Comparison of ENCODE assay signal across 14 mouse cellular contexts in genomic region chr19:24268531-24268930, GRCm38 (mm10). TPM values are rescaled to one million over a fixed set of nuclear protein-coding genes. Genes with fewer than 3 reads are reported as not detected.
DNase-seq lines count a peak whose midpoint lies in the region; ATAC-seq and TF ChIP-seq lines count a peak whose summit lies in the region.
"Had no signal": no experiment of that assay in that cellular context is flagged by ENCODE, and none has a peak within 500 bp of the region (broad histone marks: within the 10 kb centered on the region; RNA-seq: fewer than 3 reads in every experiment).

No protein-coding gene starts in this region.

- ATAC-seq in hindbrain, embryonic 12.5 days (ENCODE audit: low FRiP score) = peak; percentile 32; the same call in 1 of the 2 replicates
- ATAC-seq in hindbrain, embryonic 13.5 days (ENCODE audit: low FRiP score) = no peak
- ATAC-seq in forebrain, embryonic 11.5 days (replicated peaks; ENCODE audit: low FRiP score) = peak; percentile 72
- ATAC-seq in midbrain, embryonic 12.5 days (ENCODE audit: low FRiP score, low read depth) = peak; percentile 66
- ATAC-seq: inflammation-experienced regulatory T-cells, adult 6 months had no signal

- H3K36me3 ChIP-seq in hindbrain, embryonic 12.5 days = peaks cover 12% of the 10 kb centered on the region; the same call in 1 of the 2 replicates
- H3K36me3 ChIP-seq in hindbrain, embryonic 13.5 days = peaks cover 10% of the 10 kb centered on the region; the same call in 1 of the 2 replicates
- H3K36me3 ChIP-seq in ES-Bruce4 (ENCODE audit: control insufficient read depth, insufficient read depth, low read length, poor library complexity, severe bottlenecking) = no peaks in the 10 kb centered on the region
- H3K36me3 ChIP-seq in forebrain, embryonic 11.5 days (ENCODE audit: control insufficient read depth, insufficient read depth, low read length) = no peaks in the 10 kb centered on the region; the same call in 1 of the 2 replicates
- peaks cover 15% of the 10 kb centered on the region; the same call in 1 of the 2 replicates for H3K36me3 ChIP-seq in midbrain, embryonic 12.5 days

- H3K4me3 ChIP-seq in hindbrain, embryonic 12.5 days = no peak overlapping the region
- no peak overlapping the region for H3K4me3 ChIP-seq in hindbrain, embryonic 13.5 days
- no peak overlapping the region for H3K4me3 ChIP-seq in ES-Bruce4 (ENCODE audit: low read depth, low read length)
- no peak overlapping the region for H3K4me3 ChIP-seq in forebrain, embryonic 11.5 days (ENCODE audit: low read depth, low read length)
- H3K4me3 ChIP-seq in midbrain, embryonic 12.5 days = no peak overlapping the region
- H3K4me3 ChIP-seq: lung, embryonic 15.5 days; myocyte had no signal

- no peak overlapping the region for H3K4me2 ChIP-seq in hindbrain, embryonic 12.5 days (replicated peaks)
- no peak overlapping the region for H3K4me2 ChIP-seq in hindbrain, embryonic 13.5 days
- 0 out of 2 replicates have a peak overlapping the region, but pooled peaks have one; percentile 8 for H3K4me2 ChIP-seq in forebrain, embryonic 11.5 days (ENCODE audit: low read depth, low read length, severe bottlenecking)
- no peak overlapping the region; the same call in 1 of the 2 replicates for H3K4me2 ChIP-seq in midbrain, embryonic 12.5 days (replicated peaks)
- H3K4me2 ChIP-seq: liver, embryonic 11.5 days; lung, embryonic 15.5 days had no signal

- no peak for TF ChIP-seq POLR2A in ES-Bruce4 (IDR thresholded peaks at IDR 0.05; ENCODE audit: insufficient read depth, low read length)

- no peak overlapping the region; the same call in 1 of the 2 replicates for H3K27ac ChIP-seq in hindbrain, embryonic 12.5 days
- no peak overlapping the region; the same call in 1 of the 2 replicates for H3K27ac ChIP-seq in hindbrain, embryonic 13.5 days
- H3K27ac ChIP-seq in ES-Bruce4 (ENCODE audit: insufficient read depth, low read length) = no peak overlapping the region
- peak overlapping the region; percentile 83 for H3K27ac ChIP-seq in forebrain, embryonic 11.5 days (ENCODE audit: low read depth, low read length)
- peak overlapping the region; percentile 73 for H3K27ac ChIP-seq in midbrain, embryonic 12.5 days (replicated peaks)
- H3K27ac ChIP-seq: lung, embryonic 15.5 days had no signal

- 37% methylated on average over 4 of the region's 4 CpGs for WGBS in hindbrain, embryonic 12.5 days
- 41% methylated on average over 4 of the region's 4 CpGs for WGBS in hindbrain, embryonic 13.5 days
- WGBS in forebrain, embryonic 11.5 days = 20% methylated on average over 4 of the region's 4 CpGs
- WGBS in midbrain, embryonic 12.5 days = 20% methylated on average over 4 of the region's 4 CpGs

- H3K9me3 ChIP-seq in hindbrain, embryonic 12.5 days (replicated peaks) = no peaks in the 10 kb centered on the region
- no peaks in the 10 kb centered on the region for H3K9me3 ChIP-seq in hindbrain, embryonic 13.5 days
- no peaks in the 10 kb centered on the region for H3K9me3 ChIP-seq in ES-Bruce4 (replicated peaks; ENCODE audit: control insufficient read depth, insufficient read depth, low read length, poor library complexity, severe bottlenecking)
- H3K9me3 ChIP-seq in forebrain, embryonic 11.5 days (ENCODE audit: control insufficient read depth, low read length) = no peaks in the 10 kb centered on the region
- no peaks in the 10 kb centered on the region for H3K9me3 ChIP-seq in midbrain, embryonic 12.5 days
- H3K9me3 ChIP-seq: lung, embryonic 15.5 days had no signal

- no peak overlapping the region for H3K9ac ChIP-seq in hindbrain, embryonic 12.5 days
- H3K9ac ChIP-seq in hindbrain, embryonic 13.5 days = no peak overlapping the region
- peak overlapping the region; percentile 5; the same call in 1 of the 2 replicates for H3K9ac ChIP-seq in ES-Bruce4 (ENCODE audit: low read depth, poor library complexity, severe bottlenecking)
- peak overlapping the region; percentile 29; the same call in 1 of the 2 replicates for H3K9ac ChIP-seq in forebrain, embryonic 11.5 days (ENCODE audit: low read length)
- no peak overlapping the region for H3K9ac ChIP-seq in midbrain, embryonic 12.5 days (replicated peaks)
- H3K9ac ChIP-seq: lung, embryonic 15.5 days had no signal

- DNase-seq in forebrain, embryonic 11.5 days (ENCODE audit: low spot score) = no peak
- DNase-seq in adrenal gland, adult 2 months = no peak
- DNase-seq in cerebellum, adult 11-12 months = no peak
- DNase-seq: cerebellum, adult 9-10 months; heart, postnatal 10 days; thymus, postnatal 36 days had no signal

- no peak for TF ChIP-seq EP300 in ES-Bruce4 (IDR thresholded peaks at IDR 0.05; ENCODE audit: insufficient read depth, low read depth, low read length)

- no peak for TF ChIP-seq CTCF in ES-Bruce4 (IDR thresholded peaks at IDR 0.05; ENCODE audit: low read depth, low read length)

- peaks cover 16% of the 10 kb centered on the region for H3K4me1 ChIP-seq in hindbrain, embryonic 12.5 days
- peaks cover 24% of the 10 kb centered on the region for H3K4me1 ChIP-seq in hindbrain, embryonic 13.5 days (replicated peaks)
- H3K4me1 ChIP-seq in ES-Bruce4 (ENCODE audit: control insufficient read depth, insufficient read depth, low read length) = peaks cover 5% of the 10 kb centered on the region
- peaks cover 17% of the 10 kb centered on the region for H3K4me1 ChIP-seq in forebrain, embryonic 11.5 days (replicated peaks; ENCODE audit: control insufficient read depth, insufficient read depth, low read length)
- peaks cover 37% of the 10 kb centered on the region for H3K4me1 ChIP-seq in midbrain, embryonic 12.5 days

- no peaks in the 10 kb centered on the region for H3K27me3 ChIP-seq in hindbrain, embryonic 12.5 days
- no peaks in the 10 kb centered on the region for H3K27me3 ChIP-seq in hindbrain, embryonic 13.5 days
- no peaks in the 10 kb centered on the region for H3K27me3 ChIP-seq in ES-Bruce4 (ENCODE audit: control insufficient read depth, insufficient read depth, low read length, poor library complexity, severe bottlenecking)
- H3K27me3 ChIP-seq in forebrain, embryonic 11.5 days (ENCODE audit: control insufficient read depth, insufficient read depth, low read length) = no peaks in the 10 kb centered on the region
- no peaks in the 10 kb centered on the region for H3K27me3 ChIP-seq in midbrain, embryonic 12.5 days
- H3K27me3 ChIP-seq: lung, embryonic 15.5 days had no signal

RNA-seq across cellular contexts. Expression of gene Fxn, which starts 11.9 kb away (rescaled TPM):
- polyA plus RNA-seq in hindbrain, embryonic 12.5 days (2016; fragmentation: Nextera tagmentation; extraction: Ambion mirVana) = 36.3 and 44.6 TPM in 2 replicates
- polyA plus RNA-seq in hindbrain, embryonic 13.5 days (2015; fragmentation: Nextera tagmentation; extraction: Ambion mirVana) = 39.2 and 41.9 TPM in 2 replicates
- polyA plus RNA-seq in ES-Bruce4 (2011; ENCODE audit: insufficient read depth, insufficient read length, low read depth, missing spikeins) = 9.0 and 11.2 TPM in 2 replicates
- 53.3 and 56.8 TPM in 2 replicates for polyA plus RNA-seq in forebrain, embryonic 11.5 days (2014; fragmentation: Nextera tagmentation; extraction: Ambion mirVana)
- 42.5 and 49.4 TPM in 2 replicates for polyA plus RNA-seq in midbrain, embryonic 12.5 days (2016; fragmentation: Nextera tagmentation; extraction: Ambion mirVana)
- total RNA-seq in adrenal gland, adult 2 months (2021) = 10 to 100 TPM; 13.5 to 15.0 TPM
- polyA plus RNA-seq in adrenal gland, adult 2 months (2012; rRNA removed) = 45.6 and 55.9 TPM in 2 replicates

RNA-seq across cellular contexts. Expression of gene Tjp2, which starts 43.7 kb away (rescaled TPM):
- 26.7 and 28.7 TPM in 2 replicates for polyA plus RNA-seq in hindbrain, embryonic 12.5 days (2016; fragmentation: Nextera tagmentation; extraction: Ambion mirVana)
- polyA plus RNA-seq in hindbrain, embryonic 13.5 days (2015; fragmentation: Nextera tagmentation; extraction: Ambion mirVana) = 12.1 and 12.4 TPM in 2 replicates
- polyA plus RNA-seq in ES-Bruce4 (2011; ENCODE audit: insufficient read depth, insufficient read length, low read depth, missing spikeins) = 114 and 115 TPM in 2 replicates
- 32.1 and 36.9 TPM in 2 replicates for polyA plus RNA-seq in forebrain, embryonic 11.5 days (2014; fragmentation: Nextera tagmentation; extraction: Ambion mirVana)
- 28.0 and 33.6 TPM in 2 replicates for polyA plus RNA-seq in midbrain, embryonic 12.5 days (2016; fragmentation: Nextera tagmentation; extraction: Ambion mirVana)
- 10 to 100 TPM in 1 of 2 experiments, 1 to 10 TPM in 1; 6.6 to 13.1 TPM for total RNA-seq in adrenal gland, adult 2 months (2021)
- polyA plus RNA-seq in adrenal gland, adult 2 months (2012; rRNA removed) = 4.1 and 5.0 TPM in 2 replicates

Comparison
In these comparisons a context has a peak if more than half of its experiments do, and no peak if none do; other contexts are left out.
1. H3K27ac ChIP-seq: peak in forebrain, embryonic 11.5 days (single experiment) and midbrain, embryonic 12.5 days (single experiment); none in hindbrain, embryonic 12.5 days (single experiment), hindbrain, embryonic 13.5 days (single experiment) and ES-Bruce4 (single experiment).
2. H3K9ac ChIP-seq: peak in ES-Bruce4 (single experiment) and forebrain, embryonic 11.5 days (single experiment); none in hindbrain, embryonic 12.5 days (single experiment), hindbrain, embryonic 13.5 days (single experiment) and midbrain, embryonic 12.5 days (single experiment).